Mouse (Mus musculus) kidney, postnatal 0 days (tissue): ENCODE measurements around the gene Irak2. TPM values are rescaled to one million over a fixed set of nuclear protein-coding genes. Genes with fewer than 3 reads are reported as not detected.
A peak's percentile ranks its signal among the peaks of the same experiment; 100 is the strongest.

Source experiments
- ATAC-seq: fragments of 200-750 bp; cut with Nextera tagmentation; replicated peaks from 2 replicates; pipeline ENCODE4 v1.8.0; 2017; ENCODE audit warnings: low read depth, moderate number of reproducible peaks, moderate TSS enrichment, moderate library complexity; ENCODE audit not compliant: low FRiP score
- DNase-seq: peaks from one replicate; pipeline ENCODE4 v3.0.0-alpha.2; 2016; ENCODE audit warnings: low spot score
- H3K27ac ChIP-seq: fragments of 300-500 bp; sonication (generic); 2 replicates; pipeline ENCODE4 v1.5.1; 2014; ENCODE audit warnings: mild to moderate bottlenecking
- H3K27me3 ChIP-seq: fragments of 300-500 bp; sonication (generic); 2 replicates; pipeline ENCODE4 v1.6.1; 2014; ENCODE audit warnings: low read length, mixed read lengths; ENCODE audit not compliant: insufficient read depth
- H3K36me3 ChIP-seq: fragments of 300-500 bp; sonication (generic); 2 replicates; pipeline ENCODE4 v1.6.1; 2014; ENCODE audit warnings: low read length, mixed read lengths; ENCODE audit not compliant: insufficient read depth
- H3K4me1 ChIP-seq: fragments of 300-500 bp; sonication (generic); replicated peaks from 2 replicates; pipeline ENCODE4 v1.6.1; 2014; ENCODE audit warnings: antibody characterized with exemption, low read length, mixed read lengths; ENCODE audit not compliant: insufficient read depth
- H3K4me2 ChIP-seq: fragments of 300-500 bp; sonication (generic); 2 replicates; pipeline ENCODE4 v1.6.1; 2014; ENCODE audit warnings: mild to moderate bottlenecking, low read length, moderate library complexity, mixed read lengths
- H3K4me3 ChIP-seq: fragments of 300-500 bp; sonication (generic); replicated peaks from 2 replicates; pipeline ENCODE4 v1.5.1; 2014; ENCODE audit warnings: low read depth, low read length
- H3K9ac ChIP-seq: fragments of 300-500 bp; sonication (generic); 2 replicates; pipeline ENCODE4 v1.6.1; 2014; ENCODE audit warnings: low read depth, low read length
- H3K9me3 ChIP-seq: fragments of 300-500 bp; sonication (generic); replicated peaks from 2 replicates; pipeline ENCODE4 v1.6.1; 2016; ENCODE audit warnings: low read length, inconsistent platforms, mixed read lengths
- CTCF ChIP-seq: IDR thresholded peaks from 2 replicates; pipeline ENCODE4 v1.5.1; 2016; ENCODE audit warnings: antibody characterized with exemption, low read depth, mild to moderate bottlenecking, moderate library complexity
- WGBS: fragments of 180-500 bp; shearing (Covaris S2); extraction: QIAGEN DNeasy Blood & Tissue Kit; methylation state at CpG from one replicate; pipeline ENCODE4 v1.1.7; 2014; 5-methylcytosine and 5-hydroxymethylcytosine counted together
- polyA plus RNA-seq: library from polyadenylated mRNA; unstranded; fragments of >200 nt; fragmentation: Nextera tagmentation; extraction: Ambion mirVana; gene quantifications from 2 replicates; pipeline ENCODE4 v1.2.1, GENCODE M21; 2015

The Irak2 gene
- polyA plus RNA-seq, 1 experiment from 2014 or later = 5.3 TPM

DNA sequence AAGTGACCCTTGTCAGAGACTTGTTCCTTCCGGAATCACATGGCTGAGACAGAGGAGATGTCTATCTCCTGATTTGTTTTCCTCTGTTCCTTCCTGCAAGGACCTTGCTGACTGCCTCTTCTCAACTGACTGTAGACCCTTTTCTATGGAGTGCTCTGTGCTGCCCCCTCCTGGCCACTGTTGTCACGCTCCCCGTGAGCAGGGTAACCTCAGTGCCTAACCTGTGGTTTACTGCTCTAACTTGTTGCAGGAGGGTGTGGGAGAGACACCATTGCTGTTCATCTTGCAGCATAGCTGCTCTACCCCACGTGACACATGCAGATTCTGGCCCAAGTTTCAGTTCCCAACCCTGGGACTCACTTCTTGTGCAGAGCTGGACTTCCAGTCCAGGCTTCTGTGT lies 43.0 kb downstream of the Irak2 start:
- no peaks in the 10 kb centered on the region for H3K4me1 ChIP-seq
- H3K4me2 ChIP-seq = no peak overlapping the region
- H3K4me3 ChIP-seq = no peak overlapping the region
- H3K36me3 ChIP-seq = no peaks in the 10 kb centered on the region
- H3K9ac ChIP-seq = no peak overlapping the region
- no peaks in the 10 kb centered on the region for H3K27me3 ChIP-seq
- ATAC-seq = peak; percentile 82
- peak; percentile 92 for TF ChIP-seq CTCF
- WGBS = 23% methylated on average over 4 of the region's 4 CpGs
- peak; percentile 88 for DNase-seq
- H3K9me3 ChIP-seq = no peaks in the 10 kb centered on the region
- H3K27ac ChIP-seq = no peak overlapping the region

GRCm38 (mm10) chr6:113683081-113683825 lies 45.0 kb downstream of the Irak2 start:
- H3K27me3 ChIP-seq = no peaks in the 10 kb centered on the region
- WGBS = 89% methylated on average over 10 of the region's 10 CpGs
- no peak for TF ChIP-seq CTCF
- no peak overlapping the region for H3K9ac ChIP-seq
- H3K4me3 ChIP-seq = no peak overlapping the region
- H3K9me3 ChIP-seq = no peaks in the 10 kb centered on the region
- H3K4me1 ChIP-seq = no peaks in the 10 kb centered on the region
- ATAC-seq (no peak), DNase-seq (no peak)
- H3K27ac ChIP-seq = no peak overlapping the region
- no peak overlapping the region for H3K4me2 ChIP-seq
- no peaks in the 10 kb centered on the region for H3K36me3 ChIP-seq

GRCm38 (mm10) chr6:113686551-113687125 lies 48.4 kb downstream of the Irak2 start:
- 57% methylated on average over 8 of the region's 8 CpGs for WGBS
- H3K4me3 ChIP-seq = no peak overlapping the region
- no peak for ATAC-seq

DNA sequence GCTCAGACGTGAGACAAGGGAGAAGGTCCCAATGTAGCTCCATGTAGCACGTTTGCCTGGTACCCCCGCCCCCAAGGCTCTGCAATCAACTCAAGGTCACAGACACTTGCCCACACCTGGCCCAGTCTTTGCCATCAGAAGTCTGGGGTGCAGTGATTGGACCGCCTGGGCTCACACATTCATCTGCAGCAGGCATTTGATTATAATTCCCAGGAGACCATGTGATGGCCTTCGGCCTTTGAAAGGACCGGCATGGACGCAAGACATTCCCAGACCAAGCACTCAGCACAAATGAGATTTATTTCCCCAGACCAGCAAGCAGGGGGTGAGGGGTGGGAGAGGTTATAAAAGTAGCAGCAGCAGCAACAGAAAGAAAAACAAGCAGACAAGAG lies 51.7 kb downstream of the Irak2 start:
- H3K4me3 ChIP-seq = 0 out of 2 replicates have a peak overlapping the region, but pooled peaks have one; percentile 3

More at GRCm38 (mm10) chr6:113686551-113687125, 48.4 kb downstream of the Irak2 start:
- Histone ChIP-seq H3K27ac (no peak overlapping the region), H3K4me1 (peaks cover 14% of the 10 kb centered on the region), H3K36me3 (no peaks in the 10 kb centered on the region), H3K27me3 (no peaks in the 10 kb centered on the region), H3K4me2 (no peak overlapping the region), H3K9me3 (no peaks in the 10 kb centered on the region), H3K9ac (0 out of 2 replicates have a peak overlapping the region, but pooled peaks have one; percentile 13)
- TF ChIP-seq CTCF = no peak
- DNase-seq = no peak

DNA sequence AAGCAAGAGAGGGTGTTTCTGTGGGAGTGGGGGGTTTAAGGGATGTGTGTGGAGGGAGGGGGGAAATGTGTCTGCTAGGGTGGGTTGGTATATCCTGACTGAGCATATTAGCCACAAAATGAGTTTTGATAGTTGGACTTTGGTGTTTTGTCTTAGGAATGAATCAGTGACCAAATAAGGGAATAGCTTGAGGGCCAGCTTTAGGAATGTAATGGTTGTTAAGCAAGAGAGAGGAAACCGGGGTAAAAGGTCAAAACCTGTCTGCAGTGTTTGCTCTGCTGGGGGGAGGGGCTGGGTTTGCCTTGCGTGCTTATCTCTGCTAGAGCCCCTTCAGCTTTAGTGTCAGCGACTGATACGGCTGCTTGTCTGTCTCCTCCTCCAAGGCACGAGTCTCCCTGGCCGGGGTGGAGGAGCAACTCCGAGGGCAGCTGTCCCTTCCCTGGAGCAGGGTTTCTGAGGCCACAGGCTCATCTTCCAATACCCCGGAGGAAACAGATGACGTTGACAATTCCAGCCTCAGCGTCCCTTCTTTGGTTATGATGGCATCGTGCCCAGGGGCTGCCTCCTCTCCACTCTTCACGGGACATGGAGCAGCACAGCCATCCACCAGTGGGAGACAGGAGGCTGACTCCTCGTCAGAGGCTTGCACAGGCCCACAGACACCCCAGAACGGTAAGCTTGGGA lies 52.3 kb downstream of the Irak2 start:
- ATAC-seq = peak; percentile 87
- Histone ChIP-seq H3K4me2 (peak overlapping the region; percentile 40), H3K27ac (peak overlapping the region; percentile 91), H3K9ac (0 out of 2 replicates have a peak overlapping the region, but pooled peaks have one; percentile 3), H3K27me3 (no peaks in the 10 kb centered on the region), H3K9me3 (no peaks in the 10 kb centered on the region), H3K4me3 (0 out of 2 replicates have a peak overlapping the region, but pooled peaks have one; percentile 3), H3K36me3 (no peaks in the 10 kb centered on the region), H3K4me1 (peaks cover 14% of the 10 kb centered on the region)
- DNase-seq = peak; percentile 96
- TF ChIP-seq CTCF = no peak
- 4% methylated on average over 14 of the region's 14 CpGs for WGBS

More for the DNA sequence above, 51.7 kb downstream of the Irak2 start:
- Histone ChIP-seq H3K27me3 (no peaks in the 10 kb centered on the region), H3K9ac (no peak overlapping the region), H3K9me3 (no peaks in the 10 kb centered on the region), H3K4me2 (peak overlapping the region; percentile 40; the same call in 1 of the 2 replicates), H3K4me1 (peaks cover 14% of the 10 kb centered on the region), H3K27ac (peak overlapping the region; percentile 91), H3K36me3 (no peaks in the 10 kb centered on the region)
- TF ChIP-seq CTCF = no peak
- 8% methylated on average over 7 of the region's 7 CpGs for WGBS
- peak; percentile 90 for DNase-seq
- peak; percentile 82 for ATAC-seq

- Histone ChIP-seq H3K9ac (0 out of 2 replicates have a peak overlapping the region, but pooled peaks have one; percentile 3), H3K4me1 (peaks cover 18% of the 10 kb centered on the region), H3K4me2 (peak overlapping the region; percentile 40), H3K4me3 (0 out of 2 replicates have a peak overlapping the region, but pooled peaks have one; percentile 3), H3K27ac (peak overlapping the region; percentile 91), H3K36me3 (no peaks in the 10 kb centered on the region), H3K9me3 (no peaks in the 10 kb centered on the region), H3K27me3 (no peaks in the 10 kb centered on the region)
- no peak for TF ChIP-seq CTCF
- DNase-seq (no peak), ATAC-seq (no peak)
- WGBS = 67% methylated on average over 4 of the region's 4 CpGs
Observed at GRCm38 (mm10) chr6:113691084-113691462, 52.8 kb downstream of the Irak2 start.
